Mouse (Mus musculus) heart, embryonic 12.5 days (tissue): ENCODE data around the gene Gm4881. TPM values are rescaled to one million over a fixed set of nuclear protein-coding genes. Genes with fewer than 3 reads are reported as not detected.
"Not testable (repeated sequence)": the region's sequence is repeated elsewhere in the genome, so short reads cannot be mapped to it uniquely, and the experiment has no call there.

ENCODE experiments used
- ATAC-seq: fragments of 200-750 bp; cut with Nextera tagmentation; 2 replicates; pipeline ENCODE4 v1.8.0; 2017; ENCODE audit warnings: moderate TSS enrichment, moderate library complexity; ENCODE audit not compliant: insufficient number of reproducible peaks, low FRiP score
- H3K27ac ChIP-seq: fragments of 300-500 bp; sonication (generic); 2 replicates; pipeline ENCODE4 v1.5.1; 2016; ENCODE audit warnings: mild to moderate bottlenecking, moderate library complexity; ENCODE audit not compliant: poor library complexity, severe bottlenecking
- H3K27me3 ChIP-seq: fragments of 300-500 bp; sonication (generic); replicated peaks from 2 replicates; pipeline ENCODE4 v1.6.1; 2016; ENCODE audit warnings: mild to moderate bottlenecking, moderate library complexity
- H3K36me3 ChIP-seq: fragments of 300-500 bp; sonication (generic); 2 replicates; pipeline ENCODE4 v1.6.1; 2016; ENCODE audit warnings: mild to moderate bottlenecking, moderate library complexity
- H3K4me1 ChIP-seq: fragments of 300-500 bp; sonication (generic); replicated peaks from 2 replicates; pipeline ENCODE4 v1.6.1; 2016; ENCODE audit warnings: mild to moderate bottlenecking
- H3K4me2 ChIP-seq: fragments of 300-500 bp; sonication (generic); 2 replicates; pipeline ENCODE4 v1.6.1; 2016; ENCODE audit warnings: mild to moderate bottlenecking, moderate library complexity
- H3K4me3 ChIP-seq: fragments of 300-500 bp; sonication (generic); 2 replicates; pipeline ENCODE4 v1.5.1; 2016; ENCODE audit warnings: mild to moderate bottlenecking
- H3K9ac ChIP-seq: fragments of 300-500 bp; sonication (generic); 2 replicates; pipeline ENCODE4 v1.6.1; 2016; ENCODE audit warnings: mild to moderate bottlenecking, moderate library complexity
- H3K9me3 ChIP-seq: fragments of 300-500 bp; sonication (generic); replicated peaks from 2 replicates; pipeline ENCODE4 v1.6.1; 2016; ENCODE audit warnings: mild to moderate bottlenecking, moderate library complexity
- WGBS: fragments of 180-500 bp; shearing (Covaris S2); methylation state at CpG from one replicate; pipeline ENCODE4 v1.1.7; 2016; 5-methylcytosine and 5-hydroxymethylcytosine counted together
- polyA plus RNA-seq: library from polyadenylated mRNA; unstranded; fragments of >200 nt; fragmentation: Nextera tagmentation; extraction: Ambion mirVana; gene quantifications from 2 replicates; pipeline ENCODE4 v1.2.1, GENCODE M21; 2016

The Gm4881 gene
- polyA plus RNA-seq, 1 experiment from 2014 or later: not detected

DNA sequence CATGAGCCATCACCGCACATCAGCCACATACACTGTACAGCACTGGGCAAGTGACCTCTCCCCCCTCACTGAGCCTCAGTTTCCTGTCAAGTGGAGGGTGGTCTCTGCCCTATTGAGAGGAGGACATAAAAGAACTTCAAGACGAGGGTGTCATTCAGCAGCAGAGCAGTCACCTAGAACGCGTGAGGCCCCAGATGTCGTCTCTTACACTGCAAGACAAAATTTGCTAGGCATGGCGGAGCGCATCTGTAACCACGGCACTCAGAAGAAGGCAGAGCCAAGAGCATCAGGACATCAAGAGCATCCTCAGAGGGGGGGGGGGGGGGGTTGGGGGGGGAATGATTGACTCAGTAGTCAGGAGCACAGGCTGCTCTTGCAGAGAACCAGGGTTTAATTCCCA is 48.0 kb downstream of the Gm4881 start:
- no peaks in the 10 kb centered on the region for H3K27me3 ChIP-seq
- no peak overlapping the region for H3K9ac ChIP-seq
- 88% methylated on average over 8 of the region's 8 CpGs for WGBS
- no peaks in the 10 kb centered on the region for H3K4me1 ChIP-seq
- H3K4me3 ChIP-seq: no peak overlapping the region
- peaks cover 3% of the 10 kb centered on the region; the same call in 1 of the 2 replicates for H3K36me3 ChIP-seq
- no peaks in the 10 kb centered on the region for H3K9me3 ChIP-seq
- no peak for ATAC-seq
- no peak overlapping the region for H3K4me2 ChIP-seq
- no peak overlapping the region for H3K27ac ChIP-seq

DNA sequence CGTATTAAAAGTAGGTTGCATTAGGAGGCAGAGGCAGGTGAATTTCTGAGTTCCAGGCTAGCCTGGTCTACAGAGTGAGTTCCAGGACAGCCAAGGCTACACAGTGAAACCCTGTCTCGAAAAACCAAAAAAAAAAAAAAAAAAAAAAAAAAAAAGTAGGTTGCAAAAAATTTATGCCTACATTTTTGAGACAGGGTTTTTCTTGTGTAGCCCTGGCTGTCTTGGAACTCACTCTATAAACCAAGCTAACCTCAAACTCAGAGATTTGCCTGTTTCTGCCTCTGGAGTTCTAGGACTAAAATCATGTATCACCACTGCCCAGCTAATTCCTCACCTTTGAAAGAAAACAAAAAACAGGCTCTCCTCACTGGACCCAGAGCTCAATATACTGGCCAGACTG is 48.5 kb downstream of the Gm4881 start:
- not testable (repeated sequence) for H3K4me1 ChIP-seq, H3K27me3 ChIP-seq, H3K9ac ChIP-seq, H3K4me2 ChIP-seq, ATAC-seq, H3K9me3 ChIP-seq, H3K36me3 ChIP-seq, H3K4me3 ChIP-seq, H3K27ac ChIP-seq
- 85% methylated on average over 2 of the region's 2 CpGs for WGBS

DNA sequence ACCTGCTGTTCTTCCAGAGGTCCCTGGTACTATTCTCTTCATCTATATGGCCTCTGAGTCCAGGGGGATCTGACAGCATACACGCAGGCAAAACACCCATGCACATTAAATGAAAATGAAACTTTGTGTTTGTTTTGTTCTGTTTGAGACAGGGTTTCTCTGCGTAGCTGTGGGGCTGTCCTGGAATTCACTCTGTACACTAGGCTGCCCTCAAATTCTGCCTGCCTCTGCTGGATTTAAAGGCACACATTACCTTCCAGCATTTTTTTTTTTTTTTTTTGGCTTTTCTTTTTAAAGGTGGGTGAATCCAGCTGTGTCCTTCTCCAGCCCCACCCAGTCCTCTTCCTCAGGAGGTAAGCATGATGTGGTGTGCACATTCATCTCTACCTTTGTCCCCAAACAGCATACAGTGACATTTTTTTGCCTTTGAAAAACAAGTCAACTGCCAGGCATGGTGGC is 52.1 kb downstream of the Gm4881 start:
- no peaks in the 10 kb centered on the region for H3K27me3 ChIP-seq
- no peak overlapping the region for H3K4me2 ChIP-seq
- H3K36me3 ChIP-seq: peaks cover 42% of the 10 kb centered on the region
- WGBS: 76% methylated on average over 2 of the region's 2 CpGs
- no peak overlapping the region for H3K4me3 ChIP-seq
- peaks cover 7% of the 10 kb centered on the region for H3K4me1 ChIP-seq
- no peak overlapping the region for H3K27ac ChIP-seq
- no peak for ATAC-seq
- no peaks in the 10 kb centered on the region for H3K9me3 ChIP-seq
- H3K9ac ChIP-seq: no peak overlapping the region

DNA sequence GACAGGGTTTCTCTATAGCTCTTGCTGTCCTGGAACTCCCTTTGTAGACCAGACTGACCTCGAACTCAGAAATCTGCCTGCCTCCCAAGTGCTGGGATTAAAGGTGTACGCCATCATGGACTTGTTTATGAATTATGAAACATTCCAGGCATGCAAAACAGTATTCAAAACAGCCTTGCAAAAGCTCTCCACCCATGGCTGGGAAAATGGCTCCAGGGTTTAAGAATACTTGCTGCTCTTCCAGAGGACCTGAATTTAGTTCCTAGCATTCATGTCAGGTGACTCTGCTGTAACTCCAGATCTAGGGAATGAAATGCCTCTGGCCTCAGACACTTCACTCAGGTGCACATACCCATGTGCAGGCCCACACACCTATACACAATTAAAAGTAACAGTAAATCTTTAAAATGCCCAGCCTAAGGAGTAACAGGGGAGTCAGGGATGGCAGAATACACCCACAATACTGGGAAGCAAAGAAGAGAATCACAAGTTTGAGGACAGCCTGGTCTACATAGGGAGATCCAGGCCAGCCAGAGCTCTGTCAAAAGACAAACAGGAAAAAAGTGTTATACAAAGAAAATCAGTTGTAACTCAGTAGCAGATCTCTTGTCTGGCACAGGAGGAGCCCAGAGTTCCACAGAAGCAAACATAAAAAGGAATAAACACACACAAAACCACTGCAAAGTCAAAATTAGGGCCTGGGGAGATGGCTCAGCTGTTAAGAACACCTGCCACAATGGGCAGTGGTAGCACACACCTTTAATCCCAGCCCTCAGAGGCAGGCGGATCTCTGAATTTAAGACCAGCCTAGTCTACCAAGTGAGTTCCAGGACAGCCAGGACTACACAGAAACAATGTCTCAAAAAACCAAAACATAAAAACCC is 52.8 kb downstream of the Gm4881 start:
- Histone ChIP-seq H3K4me1 (peaks cover 13% of the 10 kb centered on the region), H3K36me3 (peaks cover 49% of the 10 kb centered on the region), H3K9ac (no peak overlapping the region), H3K27ac (no peak overlapping the region), H3K4me2 (no peak overlapping the region), H3K4me3 (no peak overlapping the region), H3K9me3 (no peaks in the 10 kb centered on the region), H3K27me3 (no peaks in the 10 kb centered on the region)
- no peak for ATAC-seq
- 72% methylated on average over 3 of the region's 3 CpGs for WGBS

DNA sequence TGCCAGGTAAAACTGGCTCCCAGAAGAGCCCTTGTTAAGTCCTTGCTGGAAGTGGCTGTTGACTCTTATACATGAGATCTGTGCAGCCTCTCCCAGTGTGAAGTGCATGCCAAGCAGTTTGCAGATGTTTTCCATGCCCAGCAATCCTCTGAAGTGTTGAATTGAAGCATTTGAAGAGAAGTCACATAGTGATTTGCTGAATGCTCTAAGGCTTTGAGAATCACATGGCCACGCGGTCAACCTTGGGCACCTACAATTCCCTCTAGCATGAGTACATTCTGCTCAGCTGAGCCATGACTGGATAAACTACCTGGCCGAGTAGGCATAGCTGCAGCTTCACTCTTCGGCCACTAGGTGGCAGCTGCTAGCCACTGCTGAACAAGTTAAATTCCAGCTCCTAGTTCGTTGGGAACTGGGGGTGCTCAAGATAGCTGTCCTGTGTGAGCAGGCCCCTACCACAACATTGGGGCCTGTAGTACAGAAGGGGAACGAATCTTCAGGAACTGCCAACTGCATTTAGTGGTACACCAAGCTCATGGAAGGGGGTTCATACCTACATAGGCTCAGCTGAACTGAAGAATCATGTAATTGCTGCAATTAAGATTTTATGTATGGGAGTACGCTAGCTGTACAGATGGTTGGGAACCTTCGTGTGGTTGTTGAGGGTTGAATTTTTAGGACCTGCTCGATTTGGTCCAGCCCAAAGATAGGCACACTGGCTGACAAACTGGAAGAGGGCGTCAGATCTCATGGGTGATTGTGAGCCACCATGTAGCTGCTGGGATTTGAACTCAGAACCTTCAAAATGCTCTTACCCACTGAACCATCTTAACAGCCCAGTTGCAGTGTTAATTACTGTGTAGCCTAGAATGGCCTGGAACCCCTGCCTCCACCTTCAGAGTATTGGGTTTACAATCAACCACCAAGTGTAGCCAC is 53.7 kb downstream of the Gm4881 start:
- WGBS: 27% methylated on average over 10 of the region's 10 CpGs
- H3K9ac ChIP-seq: no peak overlapping the region
- 0 out of 2 replicates have a peak overlapping the region, but pooled peaks have one; percentile 20 for H3K27ac ChIP-seq
- no peak overlapping the region for H3K4me2 ChIP-seq
- no peaks in the 10 kb centered on the region for H3K9me3 ChIP-seq
- H3K4me3 ChIP-seq: no peak overlapping the region
- ATAC-seq: peak; percentile 48
- peaks cover 23% of the 10 kb centered on the region for H3K4me1 ChIP-seq
- no peaks in the 10 kb centered on the region for H3K27me3 ChIP-seq
- H3K36me3 ChIP-seq: peaks cover 58% of the 10 kb centered on the region

DNA sequence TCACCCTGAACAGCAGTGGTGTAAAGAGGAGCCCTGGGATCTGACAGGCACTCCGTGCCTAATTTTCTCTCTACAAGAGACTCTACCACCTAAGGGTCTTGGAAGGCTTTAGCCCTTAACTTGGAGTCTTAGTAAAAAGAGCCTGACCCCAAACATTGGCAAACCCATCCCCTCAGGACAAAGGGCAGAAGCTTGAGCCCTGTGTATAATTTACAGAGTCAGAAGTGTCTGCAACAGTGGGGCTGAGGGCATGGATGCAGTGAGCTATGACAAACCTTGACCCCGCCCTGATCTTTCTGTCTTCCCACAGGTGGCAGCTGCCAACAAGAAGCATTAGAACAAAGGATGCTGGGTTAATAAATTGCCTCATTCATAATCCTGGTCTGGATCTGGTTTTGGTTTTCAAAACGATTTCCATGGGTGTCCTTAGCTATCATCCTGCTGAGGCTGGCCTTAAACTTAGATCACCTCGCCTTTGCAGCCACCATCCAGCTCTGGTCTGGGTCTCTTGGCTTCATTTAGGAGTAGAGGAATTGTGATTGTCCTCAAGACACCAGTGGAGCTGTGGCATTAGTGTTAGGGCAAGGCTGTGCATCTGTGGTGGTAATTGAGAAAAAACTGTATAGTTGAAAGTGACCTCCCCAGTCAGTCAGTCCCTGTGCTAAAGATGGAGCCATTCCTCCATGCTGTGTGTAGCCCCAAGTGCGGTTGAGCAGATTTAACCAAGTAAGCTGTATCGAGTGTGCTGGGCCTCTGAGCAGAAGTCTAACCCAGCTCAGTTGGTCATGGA is 54.7 kb downstream of the Gm4881 start:
- no peaks in the 10 kb centered on the region for H3K9me3 ChIP-seq
- ATAC-seq: 0 out of 2 replicates have a peak, but pooled peaks have one; percentile 1
- H3K4me1 ChIP-seq: peaks cover 27% of the 10 kb centered on the region
- H3K4me3 ChIP-seq: no peak overlapping the region
- H3K27ac ChIP-seq: 0 out of 2 replicates have a peak overlapping the region, but pooled peaks have one; percentile 20
- H3K36me3 ChIP-seq: peaks cover 61% of the 10 kb centered on the region
- H3K9ac ChIP-seq: no peak overlapping the region
- H3K27me3 ChIP-seq: no peaks in the 10 kb centered on the region
- no peak overlapping the region for H3K4me2 ChIP-seq
- WGBS: 84% methylated on average over 6 of the region's 6 CpGs

DNA sequence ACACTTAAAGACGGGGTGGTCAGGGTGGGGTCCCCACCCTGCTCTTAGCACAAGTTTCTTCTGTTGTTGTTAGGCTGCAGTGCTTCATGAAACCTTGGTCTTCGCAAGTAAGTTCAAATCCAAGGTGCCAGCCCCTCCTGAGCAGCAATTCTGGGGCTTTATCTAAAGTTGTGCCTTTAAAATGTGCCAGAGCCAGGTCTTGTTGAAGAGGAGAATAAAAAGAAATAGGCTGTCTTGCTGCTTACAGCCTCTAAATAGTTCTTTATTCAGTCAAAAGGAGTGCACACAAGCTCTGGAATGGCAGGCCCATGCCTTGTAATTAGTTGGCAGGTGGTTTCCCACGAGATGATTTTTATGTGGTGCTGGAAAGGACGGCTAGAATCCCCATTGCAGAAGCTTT is 57.2 kb downstream of the Gm4881 start:
- WGBS: 82% methylated on average over 4 of the region's 4 CpGs
- Histone ChIP-seq H3K9me3 (no peaks in the 10 kb centered on the region), H3K4me2 (0 out of 2 replicates have a peak overlapping the region, but pooled peaks have one; percentile 85), H3K4me3 (peak overlapping the region; percentile 93; the same call in 1 of the 2 replicates), H3K4me1 (peaks cover 27% of the 10 kb centered on the region), H3K9ac (peak overlapping the region; percentile 99), H3K27me3 (no peaks in the 10 kb centered on the region), H3K36me3 (peaks cover 61% of the 10 kb centered on the region), H3K27ac (no peak overlapping the region)
- ATAC-seq: no peak

DNA sequence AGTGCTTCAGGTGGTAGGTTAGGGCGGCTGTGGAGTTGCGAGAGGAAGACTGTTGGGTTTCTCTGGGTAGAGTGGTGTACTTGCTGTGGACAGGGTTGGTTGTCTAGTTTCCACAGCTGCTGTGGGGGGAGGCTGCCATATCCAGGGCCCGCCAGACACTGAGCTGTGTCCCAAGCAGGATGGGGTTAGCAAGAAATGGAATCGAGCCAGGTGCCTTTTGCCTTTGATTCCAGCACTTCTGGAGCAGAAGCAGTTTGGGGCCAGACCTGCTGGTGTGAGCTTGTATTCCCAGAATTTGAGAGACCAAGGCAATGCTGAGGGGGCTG is 58.0 kb downstream of the Gm4881 start:
- no peak for ATAC-seq

DNA sequence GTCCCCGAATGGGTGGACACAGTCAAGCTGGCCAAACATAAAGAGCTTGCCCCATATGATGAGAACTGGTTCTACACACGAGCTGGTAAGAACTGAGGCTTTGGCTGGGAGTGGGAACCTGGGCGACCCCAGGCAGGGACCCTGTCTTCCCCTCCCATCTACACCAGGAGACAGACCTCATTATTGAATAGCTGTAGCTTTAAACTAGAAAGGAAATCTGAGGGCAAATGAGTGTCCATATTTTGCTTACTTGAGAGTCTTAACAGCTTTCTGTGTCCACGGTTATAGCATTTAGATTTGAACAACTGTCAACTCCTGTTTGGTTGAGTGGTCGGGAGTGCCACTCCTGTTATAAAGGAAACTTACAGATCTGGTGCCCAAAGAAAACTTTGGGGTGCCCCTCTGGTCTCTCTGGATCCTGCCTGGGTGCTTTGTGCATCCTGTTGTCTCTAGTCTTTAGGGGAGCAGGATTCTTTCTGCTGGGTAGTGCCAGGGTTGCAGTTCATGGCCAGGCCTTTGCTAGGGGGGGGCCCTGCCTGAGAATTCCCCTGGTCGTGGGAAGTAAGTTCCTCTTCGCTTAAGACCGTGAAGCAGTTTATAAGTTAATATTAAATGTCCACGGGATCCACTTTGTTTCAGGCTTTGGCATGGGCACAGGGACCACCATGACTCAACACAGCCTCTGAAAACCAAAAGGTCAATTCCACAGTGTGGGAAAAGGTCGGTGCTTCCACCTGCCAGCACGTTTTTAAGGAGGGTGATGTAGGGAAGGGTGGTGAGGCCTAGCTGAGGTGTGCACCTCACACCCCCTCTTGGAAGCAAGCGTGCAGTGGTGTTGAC is 58.6 kb downstream of the Gm4881 start:
- Histone ChIP-seq H3K36me3 (peaks cover 52% of the 10 kb centered on the region), H3K27me3 (no peaks in the 10 kb centered on the region), H3K9ac (peak overlapping the region; percentile 99), H3K4me3 (peak overlapping the region; percentile 93), H3K9me3 (no peaks in the 10 kb centered on the region), H3K27ac (no peak overlapping the region), H3K4me2 (peak overlapping the region; percentile 85), H3K4me1 (peaks cover 27% of the 10 kb centered on the region)
- no peak for ATAC-seq
- 42% methylated on average over 12 of the region's 12 CpGs for WGBS

More for the DNA sequence above, 58.0 kb downstream of the Gm4881 start:
- 63% methylated on average over 4 of the region's 4 CpGs for WGBS
- Histone ChIP-seq H3K4me2 (peak overlapping the region; percentile 85), H3K4me1 (peaks cover 27% of the 10 kb centered on the region), H3K27me3 (no peaks in the 10 kb centered on the region), H3K9ac (peak overlapping the region; percentile 99), H3K27ac (no peak overlapping the region), H3K4me3 (peak overlapping the region; percentile 93), H3K9me3 (no peaks in the 10 kb centered on the region), H3K36me3 (peaks cover 57% of the 10 kb centered on the region)
